Mouse (Mus musculus): ENCODE measurements around the gene Syne2.

GRCm38 (mm10) chr12:76092789-76093466, 275.0 kb downstream of the Syne2 start:
- TF ChIP-seq CTCF (conservative IDR thresholded peaks at IDR 0.05; ENCODE audit: low read length): no peak
- TF ChIP-seq NANOG (IDR thresholded peaks at IDR 0.05; ENCODE audit: borderline replicate concordance, low read length): no peak

All from E14TG2a.4 (cell line).